Mouse (Mus musculus) forebrain, embryonic 14.5 days (tissue): ENCODE data around the gene 9930104L06Rik. TPM values are rescaled to one million over a fixed set of nuclear protein-coding genes. Genes with fewer than 3 reads are reported as not detected.

Source experiments
- ATAC-seq: fragments of 200-750 bp; cut with Nextera tagmentation; 2 replicates; pipeline ENCODE4 v1.8.0; 2017; ENCODE audit warnings: mild to moderate bottlenecking, moderate library complexity
- DNase-seq: peaks from one replicate; pipeline ENCODE4 v3.0.0-alpha.2; 2015; ENCODE audit warnings: low spot score
- H3K27ac ChIP-seq: fragments of 300-500 bp; sonication (generic); 2 replicates; pipeline ENCODE4 v1.5.1; 2014; ENCODE audit warnings: low read depth, mild to moderate bottlenecking, control low read depth, low read length, moderate library complexity
- H3K27me3 ChIP-seq: fragments of 300-500 bp; sonication (generic); replicated peaks from 2 replicates; pipeline ENCODE4 v1.6.1; 2014; ENCODE audit warnings: low read length, control low read depth, mixed read lengths; ENCODE audit not compliant: control insufficient read depth, insufficient read depth
- H3K36me3 ChIP-seq: fragments of 300-500 bp; sonication (generic); 2 replicates; pipeline ENCODE4 v1.6.1; 2014; ENCODE audit warnings: low read length, control low read depth; ENCODE audit not compliant: control insufficient read depth, insufficient read depth
- H3K4me1 ChIP-seq: fragments of 300-500 bp; sonication (generic); 2 replicates; pipeline ENCODE4 v1.6.1; 2014; ENCODE audit warnings: antibody characterized with exemption, low read length, control low read depth; ENCODE audit not compliant: control insufficient read depth, insufficient read depth
- H3K4me2 ChIP-seq: fragments of 300-500 bp; sonication (generic); 2 replicates; pipeline ENCODE4 v1.6.1; 2014; ENCODE audit warnings: mild to moderate bottlenecking, control low read depth, low read length
- H3K4me3 ChIP-seq: fragments of 300-500 bp; sonication (generic); 2 replicates; pipeline ENCODE4 v1.5.1; 2014; ENCODE audit warnings: low read depth, low read length, control low read depth
- H3K9ac ChIP-seq: fragments of 300-500 bp; sonication (generic); 2 replicates; pipeline ENCODE4 v1.6.1; 2014; ENCODE audit warnings: mild to moderate bottlenecking, low read length, control low read depth, moderate library complexity
- H3K9me3 ChIP-seq: fragments of 300-500 bp; sonication (generic); replicated peaks from 2 replicates; pipeline ENCODE4 v1.6.1; 2016; ENCODE audit warnings: low read length, control low read depth, mixed read lengths; ENCODE audit not compliant: control insufficient read depth
- WGBS: fragments of 180-500 bp; shearing (Covaris S2); extraction: QIAGEN DNeasy Blood & Tissue Kit; methylation state at CpG from one replicate; pipeline ENCODE4 v1.1.7; 2014; 5-methylcytosine and 5-hydroxymethylcytosine counted together
- polyA plus RNA-seq: library from polyadenylated mRNA; unstranded; fragments of >200 nt; fragmentation: Nextera tagmentation; extraction: Ambion mirVana; gene quantifications from 2 replicates; pipeline ENCODE4 v1.2.1, GENCODE M21; 2014

9930104L06Rik gene
- polyA plus RNA-seq, 1 experiment from 2014 or later: 3.2 TPM

- DNase-seq (no peak), ATAC-seq (peak; percentile 20; the same call in 1 of the 2 replicates)
- H3K4me1 ChIP-seq: peaks cover 5% of the 10 kb centered on the region
- H3K9ac ChIP-seq: peak within 1 kb of the TSS; percentile 37
- H3K4me2 ChIP-seq: peak within 1 kb of the TSS; percentile 51
- no peak within 1 kb of the TSS for H3K27ac ChIP-seq
- peaks cover 63% of the 10 kb centered on the region for H3K27me3 ChIP-seq
- H3K36me3 ChIP-seq: no peaks in the 10 kb centered on the region
- 1% methylated on average over 42 of the region's 62 CpGs for WGBS
- no peaks in the 10 kb centered on the region for H3K9me3 ChIP-seq
- peak within 1 kb of the TSS; percentile 30 for H3K4me3 ChIP-seq
Measured at GRCm38 (mm10) chr4:124985671-124986602, 49.1 kb downstream of the 9930104L06Rik start, which contains the start of gene Rspo1. Rspo1 (plus strand) TSS chr4:124986430.

GRCm38 (mm10) chr4:124986739-124987710 is 50.2 kb downstream of the 9930104L06Rik start:
- ATAC-seq (no peak), DNase-seq (peak; percentile 48)
- Histone ChIP-seq H3K27ac (no peak overlapping the region), H3K27me3 (peaks cover 67% of the 10 kb centered on the region), H3K9me3 (no peaks in the 10 kb centered on the region), H3K4me2 (peak overlapping the region; percentile 51), H3K4me1 (peaks cover 5% of the 10 kb centered on the region), H3K4me3 (peak overlapping the region; percentile 30), H3K9ac (peak overlapping the region; percentile 37), H3K36me3 (no peaks in the 10 kb centered on the region)
- WGBS: 3% methylated on average over 43 of the region's 51 CpGs

DNA sequence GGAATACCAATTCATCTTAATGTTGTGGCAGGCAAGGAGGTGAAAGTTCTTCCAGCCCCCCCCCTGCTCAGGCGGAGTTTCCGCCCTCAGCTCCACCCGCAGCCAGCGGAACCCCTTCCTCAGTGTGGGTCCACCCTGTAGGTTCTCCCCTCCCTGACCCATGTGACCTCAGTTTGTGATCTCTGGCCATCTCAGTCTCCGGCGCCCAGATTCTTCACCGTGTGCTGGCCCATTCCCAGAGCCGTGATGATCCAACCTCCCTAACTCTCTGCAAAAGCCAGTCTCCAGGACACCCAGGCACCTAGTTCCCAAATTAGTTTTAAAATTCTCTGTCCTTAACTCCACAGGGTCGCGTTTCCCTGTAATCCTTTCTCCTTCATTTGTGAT is 50.9 kb downstream of the 9930104L06Rik start:
- Histone ChIP-seq H3K4me3 (no peak overlapping the region), H3K9ac (no peak overlapping the region), H3K4me1 (peaks cover 5% of the 10 kb centered on the region), H3K27ac (no peak overlapping the region), H3K4me2 (0 out of 2 replicates have a peak overlapping the region, but pooled peaks have one; percentile 5), H3K27me3 (peaks cover 67% of the 10 kb centered on the region), H3K9me3 (no peaks in the 10 kb centered on the region), H3K36me3 (no peaks in the 10 kb centered on the region)
- DNase-seq (no peak), ATAC-seq (no peak)
- WGBS: 5% methylated on average over 10 of the region's 10 CpGs

- Histone ChIP-seq H3K36me3 (no peaks in the 10 kb centered on the region), H3K4me2 (no peak overlapping the region), H3K9me3 (no peaks in the 10 kb centered on the region), H3K4me3 (no peak overlapping the region), H3K27me3 (peaks cover 67% of the 10 kb centered on the region), H3K27ac (no peak overlapping the region), H3K9ac (no peak overlapping the region), H3K4me1 (peaks cover 5% of the 10 kb centered on the region)
- DNase-seq (no peak), ATAC-seq (no peak)
- WGBS: 19% methylated on average over 9 of the region's 9 CpGs
Measured at GRCm38 (mm10) chr4:124988382-124988781, 51.5 kb downstream of the 9930104L06Rik start.

- no peak overlapping the region for H3K4me3 ChIP-seq
- no peaks in the 10 kb centered on the region for H3K36me3 ChIP-seq
- peaks cover 5% of the 10 kb centered on the region for H3K4me1 ChIP-seq
- WGBS: 4% methylated on average over 20 of the region's 20 CpGs
- ATAC-seq: no peak
- DNase-seq: no peak
- no peak overlapping the region for H3K27ac ChIP-seq
- H3K9ac ChIP-seq: peak overlapping the region; percentile 32; the same call in 1 of the 2 replicates
- peaks cover 58% of the 10 kb centered on the region for H3K27me3 ChIP-seq
- H3K9me3 ChIP-seq: no peaks in the 10 kb centered on the region
- peak overlapping the region; percentile 16; the same call in 1 of the 2 replicates for H3K4me2 ChIP-seq
Measured at GRCm38 (mm10) chr4:124989787-124990253, 53.0 kb downstream of the 9930104L06Rik start.

DNA sequence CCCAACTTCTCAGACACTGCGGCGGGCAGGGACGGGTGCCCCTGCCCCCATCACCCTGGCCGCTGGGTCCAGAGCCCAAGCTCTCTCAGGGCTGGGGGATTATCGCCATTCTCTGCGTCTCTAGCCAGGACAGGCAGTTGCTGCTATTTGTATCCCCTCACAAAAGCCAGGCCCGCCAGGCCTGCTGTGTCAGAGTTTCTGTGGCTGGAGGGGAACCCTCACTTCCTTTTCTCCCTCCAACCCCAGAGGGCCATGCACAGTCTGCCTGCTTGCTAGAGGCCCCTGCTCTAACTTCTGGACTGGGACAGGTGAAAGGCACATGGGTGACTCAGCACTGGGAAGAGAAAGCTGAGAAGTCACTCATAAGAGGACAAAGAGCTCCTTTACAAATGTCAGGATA is 53.5 kb downstream of the 9930104L06Rik start:
- Histone ChIP-seq H3K4me3 (no peak overlapping the region), H3K27me3 (peaks cover 53% of the 10 kb centered on the region), H3K4me2 (peak overlapping the region; percentile 16; the same call in 1 of the 2 replicates), H3K9ac (peak overlapping the region; percentile 32; the same call in 1 of the 2 replicates), H3K4me1 (peaks cover 5% of the 10 kb centered on the region), H3K27ac (no peak overlapping the region), H3K36me3 (no peaks in the 10 kb centered on the region), H3K9me3 (no peaks in the 10 kb centered on the region)
- no peak for DNase-seq
- no peak for ATAC-seq
- 3% methylated on average over 7 of the region's 7 CpGs for WGBS

Other genes starting within 250 kb of the 9930104L06Rik start
- 34.5 and 42.0 TPM in 2 replicates for gene Utp11, start 243.4 kb upstream of the 9930104L06Rik start, polyA plus RNA-seq
- 1.4 TPM in 2 replicates for gene Fhl3, start 236.3 kb upstream of the 9930104L06Rik start, polyA plus RNA-seq
- gene Sf3a3, start 222.3 kb upstream of the 9930104L06Rik start, polyA plus RNA-seq: 118 TPM in 2 replicates
- 20.8 and 22.1 TPM in 2 replicates for gene Inpp5b, start 195.2 kb upstream of the 9930104L06Rik start, polyA plus RNA-seq
- gene Mtf1, start 134.9 kb upstream of the 9930104L06Rik start, polyA plus RNA-seq: 12.7 and 13.6 TPM in 2 replicates
- gene Yrdc, start 86.4 kb upstream of the 9930104L06Rik start, polyA plus RNA-seq: 57.1 and 62.4 TPM in 2 replicates
- 78.0 and 90.7 TPM in 2 replicates for gene 1110065P20Rik, start 85.9 kb upstream of the 9930104L06Rik start, polyA plus RNA-seq
- gene Maneal, start 74.9 kb upstream of the 9930104L06Rik start, polyA plus RNA-seq: 12.9 and 13.4 TPM in 2 replicates
- gene Epha10, start 56.1 kb upstream of the 9930104L06Rik start, polyA plus RNA-seq: 0.27 and 0.84 TPM in 2 replicates
- 63.5 and 63.8 TPM in 2 replicates for gene Cdca8, start 2.3 kb downstream of the 9930104L06Rik start, polyA plus RNA-seq
- gene Rspo1, start 49.4 kb downstream of the 9930104L06Rik start, polyA plus RNA-seq: 1.8 and 2.4 TPM in 2 replicates
- gene Gnl2, start 79.5 kb downstream of the 9930104L06Rik start, polyA plus RNA-seq: 86.4 and 95.0 TPM in 2 replicates
- gene Dnali1, start 128.7 kb downstream of the 9930104L06Rik start, polyA plus RNA-seq: 1.1 and 1.3 TPM in 2 replicates
- gene Snip1, start 129.6 kb downstream of the 9930104L06Rik start, polyA plus RNA-seq: 28.9 and 31.3 TPM in 2 replicates
- 153 and 164 TPM in 2 replicates for gene Meaf6, start 148.1 kb downstream of the 9930104L06Rik start, polyA plus RNA-seq
- 0.14 and 0.32 TPM in 2 replicates for gene Zc3h12a, start 190.8 kb downstream of the 9930104L06Rik start, polyA plus RNA-seq